9 mouse cellular contexts compared by ENCODE assay signal in the genomic region with DNA sequence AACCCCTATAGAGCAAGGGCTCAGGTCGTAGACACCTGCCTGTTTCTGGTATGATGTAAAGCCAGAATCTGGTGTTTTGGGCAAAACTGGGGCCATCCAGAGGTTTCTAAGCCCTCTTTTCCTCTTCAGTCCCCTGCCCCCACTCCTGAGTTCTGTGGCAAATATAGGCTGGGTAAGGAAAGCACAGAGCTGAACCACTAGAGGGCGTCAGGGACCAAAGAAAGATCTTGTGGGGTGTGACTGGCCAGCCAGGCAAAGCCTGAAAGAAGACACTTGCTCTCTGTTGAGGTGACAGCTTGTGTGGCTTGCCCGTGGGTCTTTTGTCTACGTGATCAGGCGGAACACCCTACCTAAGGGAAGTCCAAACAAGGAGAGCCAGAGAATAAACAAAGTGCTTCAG.
A peak's percentile ranks its signal among the peaks of the same experiment; 100 is the strongest.
DNase-seq lines count a peak whose midpoint lies in the region; ATAC-seq and TF ChIP-seq lines count a peak whose summit lies in the region.
"Had no signal": no experiment of that assay in that cellular context is flagged by ENCODE, and none has a peak within 500 bp of the region (broad histone marks: within the 10 kb centered on the region; RNA-seq: fewer than 3 reads in every experiment).

No protein-coding gene starts in this region.

- peaks cover 5% of the 10 kb centered on the region; the same call in 1 of the 2 replicates for H3K27me3 ChIP-seq in forebrain, embryonic 10.5 days (ENCODE audit: poor library complexity, severe bottlenecking)
- H3K27me3 ChIP-seq in heart, embryonic 15.5 days: no peaks in the 10 kb centered on the region
- H3K27me3 ChIP-seq in liver, embryonic 13.5 days: no peaks in the 10 kb centered on the region
- H3K27me3 ChIP-seq in neural tube, embryonic 13.5 days: peaks cover 16% of the 10 kb centered on the region

- peaks cover 30% of the 10 kb centered on the region for H3K4me1 ChIP-seq in forebrain, embryonic 10.5 days
- H3K4me1 ChIP-seq in heart, embryonic 15.5 days (replicated peaks): peaks cover 49% of the 10 kb centered on the region
- H3K4me1 ChIP-seq in liver, embryonic 13.5 days (replicated peaks): peaks cover 21% of the 10 kb centered on the region; the same call in 1 of the 2 replicates
- peaks cover 20% of the 10 kb centered on the region for H3K4me1 ChIP-seq in neural tube, embryonic 13.5 days (replicated peaks)

- H3K9me3 ChIP-seq in forebrain, embryonic 10.5 days: no peaks in the 10 kb centered on the region
- H3K9me3 ChIP-seq in heart, embryonic 15.5 days (replicated peaks): no peaks in the 10 kb centered on the region
- no peaks in the 10 kb centered on the region for H3K9me3 ChIP-seq in liver, embryonic 13.5 days (replicated peaks)
- no peaks in the 10 kb centered on the region for H3K9me3 ChIP-seq in neural tube, embryonic 13.5 days
- H3K9me3 ChIP-seq: G1E had no signal

- peak; percentile 87 for TF ChIP-seq CTCF in brain, embryonic 14.5 days (IDR thresholded peaks at IDR 0.05; ENCODE audit: borderline replicate concordance, extremely low read depth, insufficient read depth, insufficient read length)

- H3K27ac ChIP-seq in forebrain, embryonic 10.5 days: no peak overlapping the region
- H3K27ac ChIP-seq in heart, embryonic 15.5 days: 0 out of 2 replicates have a peak overlapping the region, but pooled peaks have one; percentile 79
- H3K27ac ChIP-seq in liver, embryonic 13.5 days: no peak overlapping the region
- H3K27ac ChIP-seq in neural tube, embryonic 13.5 days (replicated peaks): no peak overlapping the region

- 0 out of 2 replicates have a peak, but pooled peaks have one; percentile 48 for ATAC-seq in heart, embryonic 15.5 days (replicated peaks; ENCODE audit: insufficient number of reproducible peaks, insufficient read depth, low FRiP score, low read depth)
- ATAC-seq in liver, embryonic 13.5 days (ENCODE audit: low read depth): 0 out of 2 replicates have a peak, but pooled peaks have one; percentile 31
- ATAC-seq in neural tube, embryonic 13.5 days (ENCODE audit: low read depth): peak; percentile 79; the same call in 1 of the 2 replicates

- no peaks in the 10 kb centered on the region for H3K36me3 ChIP-seq in forebrain, embryonic 10.5 days (replicated peaks)
- no peaks in the 10 kb centered on the region for H3K36me3 ChIP-seq in heart, embryonic 15.5 days
- 0 out of 2 replicates have a peak, but pooled peaks cover 2% of the 10 kb centered on the region for H3K36me3 ChIP-seq in liver, embryonic 13.5 days
- peaks cover 6% of the 10 kb centered on the region; the same call in 1 of the 2 replicates for H3K36me3 ChIP-seq in neural tube, embryonic 13.5 days
- H3K36me3 ChIP-seq: G1E had no signal

- no peak overlapping the region for H3K4me3 ChIP-seq in forebrain, embryonic 10.5 days
- H3K4me3 ChIP-seq in heart, embryonic 15.5 days: 0 out of 2 replicates have a peak overlapping the region, but pooled peaks have one; percentile 3
- H3K4me3 ChIP-seq in liver, embryonic 13.5 days (replicated peaks): no peak overlapping the region
- no peak overlapping the region for H3K4me3 ChIP-seq in neural tube, embryonic 13.5 days

- WGBS in forebrain, embryonic 10.5 days: 9% methylated on average over 5 of the region's 5 CpGs
- WGBS in heart, embryonic 15.5 days: 10% methylated on average over 5 of the region's 5 CpGs
- WGBS in liver, embryonic 13.5 days (ENCODE audit: insufficient replicate concordance): 11% methylated on average over 5 of the region's 5 CpGs
- WGBS in neural tube, embryonic 13.5 days: 13% methylated on average over 5 of the region's 5 CpGs

- H3K9ac ChIP-seq in heart, embryonic 15.5 days: no peak overlapping the region
- H3K9ac ChIP-seq in liver, embryonic 13.5 days: no peak overlapping the region
- no peak overlapping the region for H3K9ac ChIP-seq in neural tube, embryonic 13.5 days

- TF ChIP-seq POLR2A in brain, embryonic 14.5 days (IDR thresholded peaks at IDR 0.05; ENCODE audit: borderline replicate concordance, extremely low read depth, insufficient read depth, insufficient read length, poor library complexity, severe bottlenecking): no peak

- peak; percentile 71 for DNase-seq in A20 (ENCODE audit: low read depth, low spot score)
- peak; percentile 88 for DNase-seq in brain, embryonic 14.5 days (ENCODE audit: low read depth)
- peak; percentile 76 for DNase-seq in forebrain, embryonic 10.5 days (ENCODE audit: extremely low spot score, low spot score)
- peak; percentile 76 for DNase-seq in kidney, postnatal 14 days
- DNase-seq in liver, embryonic 13.5 days: peak; percentile 34
- DNase-seq in telencephalon, adult 2 months (ENCODE audit: low read depth, low spot score): peak; percentile 57

- peak overlapping the region; percentile 45 for H3K4me2 ChIP-seq in heart, embryonic 15.5 days
- no peak overlapping the region for H3K4me2 ChIP-seq in liver, embryonic 13.5 days
- H3K4me2 ChIP-seq in neural tube, embryonic 13.5 days: peak overlapping the region; percentile 22; the same call in 1 of the 2 replicates

Comparison
In these comparisons a context has a peak if more than half of its experiments do, and no peak if none do; other contexts are left out.
1. DNase-seq: peak in every context shown above with its lines; median percentile 88 in brain, embryonic 14.5 days; 76 in forebrain, embryonic 10.5 days; 76 in kidney, postnatal 14 days; 71 in A20; 57 in telencephalon, adult 2 months; 34 in liver, embryonic 13.5 days.